Mouse (Mus musculus) midbrain, embryonic 15.5 days (tissue): Measurements from ENCODE around the gene Serpina7. TPM values are rescaled to one million over a fixed set of nuclear protein-coding genes. Genes with fewer than 3 reads are reported as not detected.

Experiments
- ATAC-seq: fragments of 200-750 bp; cut with Nextera tagmentation; replicated peaks from 2 replicates; pipeline ENCODE4 v1.8.0; 2017; ENCODE audit warnings: moderate TSS enrichment
- H3K27ac ChIP-seq: fragments of 300-500 bp; sonication (generic); 2 replicates; pipeline ENCODE4 v1.5.1; 2015; ENCODE audit warnings: mild to moderate bottlenecking, inconsistent platforms
- H3K27me3 ChIP-seq: fragments of 300-500 bp; sonication (generic); replicated peaks from 2 replicates; pipeline ENCODE4 v1.6.1; 2015; ENCODE audit warnings: inconsistent platforms
- H3K36me3 ChIP-seq: fragments of 300-500 bp; sonication (generic); replicated peaks from 2 replicates; pipeline ENCODE4 v1.6.1; 2015; ENCODE audit warnings: inconsistent platforms
- H3K4me1 ChIP-seq: fragments of 300-500 bp; sonication (generic); 2 replicates; pipeline ENCODE4 v1.6.1; 2015; ENCODE audit warnings: inconsistent platforms
- H3K4me2 ChIP-seq: fragments of 300-500 bp; sonication (generic); 2 replicates; pipeline ENCODE4 v1.6.1; 2015; ENCODE audit warnings: inconsistent platforms, mild to moderate bottlenecking, moderate library complexity
- H3K4me3 ChIP-seq: fragments of 300-500 bp; sonication (generic); 2 replicates; pipeline ENCODE4 v1.5.1; 2015; ENCODE audit warnings: mild to moderate bottlenecking, inconsistent platforms
- H3K9ac ChIP-seq: fragments of 300-500 bp; sonication (generic); 2 replicates; pipeline ENCODE4 v1.6.1; 2015; ENCODE audit warnings: mild to moderate bottlenecking, inconsistent platforms
- H3K9me3 ChIP-seq: fragments of 300-500 bp; sonication (generic); 2 replicates; pipeline ENCODE4 v1.6.1; 2016; ENCODE audit warnings: inconsistent platforms
- WGBS: fragments of 180-500 bp; shearing (Covaris S2); methylation state at CpG from one replicate; pipeline ENCODE4 v1.1.7; 2015; ENCODE audit warnings: mixed read lengths; 5-methylcytosine and 5-hydroxymethylcytosine counted together
- polyA plus RNA-seq: library from polyadenylated mRNA; unstranded; fragments of >200 nt; fragmentation: Nextera tagmentation; extraction: Ambion mirVana; gene quantifications from 2 replicates; pipeline ENCODE4 v1.2.1, GENCODE M21; 2015

The Serpina7 gene
- not detected in 2 replicates for polyA plus RNA-seq

- no peaks in the 10 kb centered on the region for H3K9me3 ChIP-seq
- no peak within 1 kb of the TSS for H3K4me3 ChIP-seq
- no peaks in the 10 kb centered on the region for H3K4me1 ChIP-seq
- no peak for ATAC-seq
- H3K4me2 ChIP-seq, result no peak within 1 kb of the TSS
- H3K9ac ChIP-seq, result no peak within 1 kb of the TSS
- H3K36me3 ChIP-seq, result no peaks in the 10 kb centered on the region
- no peaks in the 10 kb centered on the region for H3K27me3 ChIP-seq
- no peak within 1 kb of the TSS for H3K27ac ChIP-seq
Observed at GRCm38 (mm10) chrX:139085077-139085476, at the start of gene Serpina7. Gene Serpina7 (minus strand): TSS chrX:139085236.

GRCm38 (mm10) chrX:139134031-139134430 lies 49.0 kb upstream of the Serpina7 start:
- no peak overlapping the region for H3K27ac ChIP-seq
- no peak overlapping the region for H3K4me2 ChIP-seq
- H3K9me3 ChIP-seq, result no peaks in the 10 kb centered on the region
- H3K4me1 ChIP-seq, result no peaks in the 10 kb centered on the region
- WGBS, result 41% methylated on average over 4 of the region's 4 CpGs
- no peaks in the 10 kb centered on the region for H3K27me3 ChIP-seq
- H3K9ac ChIP-seq, result no peak overlapping the region
- no peaks in the 10 kb centered on the region for H3K36me3 ChIP-seq
- ATAC-seq, result no peak
- no peak overlapping the region for H3K4me3 ChIP-seq

- Histone ChIP-seq H3K4me3 (no peak overlapping the region), H3K9me3 (no peaks in the 10 kb centered on the region), H3K27me3 (no peaks in the 10 kb centered on the region), H3K36me3 (no peaks in the 10 kb centered on the region), H3K4me2 (no peak overlapping the region), H3K4me1 (no peaks in the 10 kb centered on the region), H3K27ac (no peak overlapping the region), H3K9ac (no peak overlapping the region)
- no peak for ATAC-seq
- WGBS, result 40% methylated on average over 1 of the region's 1 CpGs
Observed at GRCm38 (mm10) chrX:139097197-139097596, 12.2 kb upstream of the Serpina7 start.

GRCm38 (mm10) chrX:139085943-139086342 lies 907 bp upstream of the Serpina7 start, which contains the start of gene 4930513O06Rik:
Gene 4930513O06Rik (plus strand): TSS chrX:139086243.
- 81% methylated on average over 1 of the region's 1 CpGs for WGBS
- Histone ChIP-seq H3K36me3 (no peaks in the 10 kb centered on the region), H3K27me3 (no peaks in the 10 kb centered on the region), H3K4me1 (no peaks in the 10 kb centered on the region), H3K4me3 (no peak within 1 kb of the TSS), H3K9ac (no peak within 1 kb of the TSS), H3K4me2 (no peak within 1 kb of the TSS), H3K9me3 (no peaks in the 10 kb centered on the region), H3K27ac (no peak within 1 kb of the TSS)
- ATAC-seq, result no peak

GRCm38 (mm10) chrX:139078493-139078892 lies 6.5 kb downstream of the Serpina7 start:
- Histone ChIP-seq H3K4me2 (no peak overlapping the region), H3K4me1 (no peaks in the 10 kb centered on the region), H3K9me3 (no peaks in the 10 kb centered on the region), H3K9ac (no peak overlapping the region), H3K36me3 (no peaks in the 10 kb centered on the region), H3K27me3 (no peaks in the 10 kb centered on the region), H3K27ac (no peak overlapping the region), H3K4me3 (no peak overlapping the region)
- no peak for ATAC-seq
- 92% methylated on average over 2 of the region's 2 CpGs for WGBS

GRCm38 (mm10) chrX:139064078-139064477 lies 21.0 kb downstream of the Serpina7 start:
- Histone ChIP-seq H3K4me3 (no peak overlapping the region), H3K36me3 (no peaks in the 10 kb centered on the region), H3K27ac (no peak overlapping the region), H3K4me1 (no peaks in the 10 kb centered on the region), H3K9ac (no peak overlapping the region), H3K27me3 (no peaks in the 10 kb centered on the region), H3K9me3 (no peaks in the 10 kb centered on the region), H3K4me2 (no peak overlapping the region)
- no peak for ATAC-seq
- 85% methylated on average over 5 of the region's 5 CpGs for WGBS

GRCm38 (mm10) chrX:139053149-139053548 lies 31.9 kb downstream of the Serpina7 start:
- Histone ChIP-seq H3K27ac (no peak overlapping the region), H3K36me3 (no peaks in the 10 kb centered on the region), H3K27me3 (no peaks in the 10 kb centered on the region), H3K4me1 (no peaks in the 10 kb centered on the region), H3K4me2 (no peak overlapping the region), H3K9ac (no peak overlapping the region), H3K9me3 (no peaks in the 10 kb centered on the region), H3K4me3 (no peak overlapping the region)
- WGBS, result 81% methylated on average over 1 of the region's 1 CpGs
- no peak for ATAC-seq

GRCm38 (mm10) chrX:139051976-139052375 lies 33.1 kb downstream of the Serpina7 start:
- no peaks in the 10 kb centered on the region for H3K27me3 ChIP-seq
- no peak overlapping the region for H3K4me3 ChIP-seq
- H3K9ac ChIP-seq, result no peak overlapping the region
- ATAC-seq, result no peak
- H3K27ac ChIP-seq, result no peak overlapping the region
- no peaks in the 10 kb centered on the region for H3K4me1 ChIP-seq
- no peaks in the 10 kb centered on the region for H3K9me3 ChIP-seq
- no peak overlapping the region for H3K4me2 ChIP-seq
- H3K36me3 ChIP-seq, result no peaks in the 10 kb centered on the region
- 71% methylated on average over 1 of the region's 1 CpGs for WGBS

GRCm38 (mm10) chrX:139041148-139041547 lies 43.9 kb downstream of the Serpina7 start:
- ATAC-seq, result no peak

GRCm38 (mm10) chrX:139039314-139039713 lies 45.7 kb downstream of the Serpina7 start:
- WGBS, result 77% methylated on average over 2 of the region's 2 CpGs
- no peaks in the 10 kb centered on the region for H3K9me3 ChIP-seq
- ATAC-seq, result no peak
- H3K27me3 ChIP-seq, result no peaks in the 10 kb centered on the region
- H3K4me2 ChIP-seq, result no peak overlapping the region
- H3K36me3 ChIP-seq, result no peaks in the 10 kb centered on the region
- H3K9ac ChIP-seq, result no peak overlapping the region
- H3K4me1 ChIP-seq, result no peaks in the 10 kb centered on the region
- H3K27ac ChIP-seq, result no peak overlapping the region
- H3K4me3 ChIP-seq, result no peak overlapping the region

More at GRCm38 (mm10) chrX:139041148-139041547, 43.9 kb downstream of the Serpina7 start:
- Histone ChIP-seq H3K4me2 (no peak overlapping the region), H3K27ac (no peak overlapping the region), H3K9me3 (no peaks in the 10 kb centered on the region), H3K36me3 (no peaks in the 10 kb centered on the region), H3K4me1 (no peaks in the 10 kb centered on the region), H3K9ac (no peak overlapping the region), H3K27me3 (no peaks in the 10 kb centered on the region), H3K4me3 (no peak overlapping the region)
- WGBS, result 92% methylated on average over 1 of the region's 1 CpGs

GRCm38 (mm10) chrX:139037666-139038065 lies 47.4 kb downstream of the Serpina7 start:
- no peak overlapping the region for H3K4me3 ChIP-seq
- H3K27ac ChIP-seq, result no peak overlapping the region
- no peak overlapping the region for H3K4me2 ChIP-seq
- H3K9ac ChIP-seq, result no peak overlapping the region
- no peaks in the 10 kb centered on the region for H3K36me3 ChIP-seq
- ATAC-seq, result no peak
- no peaks in the 10 kb centered on the region for H3K9me3 ChIP-seq
- no peaks in the 10 kb centered on the region for H3K27me3 ChIP-seq
- 95% methylated on average over 1 of the region's 1 CpGs for WGBS
- no peaks in the 10 kb centered on the region for H3K4me1 ChIP-seq
